Comparison of ENCODE assay signal across 9 mouse cellular contexts in genomic region chr1:73966411-73967238, GRCm38 (mm10).
A peak's percentile ranks its signal among the peaks of the same experiment; 100 is the strongest.
DNase-seq lines count a peak whose midpoint lies in the region; ATAC-seq lines count a peak whose summit lies in the region.
"Had no signal": no experiment of that assay in that cellular context is flagged by ENCODE, and none has a peak within 500 bp of the region (broad histone marks: within the 10 kb centered on the region; RNA-seq: fewer than 3 reads in every experiment).

No protein-coding gene starts in this region.

- 59% methylated on average over 12 of the region's 12 CpGs for WGBS in liver, embryonic 15.5 days (ENCODE audit: insufficient replicate concordance)
- WGBS in liver, embryonic 12.5 days (ENCODE audit: insufficient replicate concordance) = 50% methylated on average over 12 of the region's 12 CpGs
- 51% methylated on average over 12 of the region's 12 CpGs for WGBS in kidney, embryonic 16.5 days
- 63% methylated on average over 12 of the region's 12 CpGs for WGBS in stomach, embryonic 14.5 days
- 71% methylated on average over 12 of the region's 12 CpGs for WGBS in forebrain, embryonic 12.5 days

- H3K4me3 ChIP-seq in liver, embryonic 15.5 days (replicated peaks) = no peak overlapping the region
- H3K4me3 ChIP-seq in liver, embryonic 12.5 days = no peak overlapping the region
- no peak overlapping the region for H3K4me3 ChIP-seq in kidney, embryonic 16.5 days (ENCODE audit: low read length)
- H3K4me3 ChIP-seq in stomach, embryonic 14.5 days (ENCODE audit: low read depth, low read length) = no peak overlapping the region
- no peak overlapping the region for H3K4me3 ChIP-seq in forebrain, embryonic 12.5 days (replicated peaks)
- H3K4me3 ChIP-seq: neural tube, embryonic 13.5 days had no signal

- peak; percentile 88 for DNase-seq in heart, adult 8-10 months (ENCODE audit: low spot score)
- no peak for DNase-seq in spleen, postnatal 14 days (ENCODE audit: low spot score in 2 of 2)
- no peak for DNase-seq in thymus, postnatal 25 days

- ATAC-seq in liver, embryonic 15.5 days (ENCODE audit: insufficient read depth) = peak; percentile 25; the same call in 1 of the 2 replicates
- no peak for ATAC-seq in liver, embryonic 12.5 days
- ATAC-seq in kidney, embryonic 16.5 days (ENCODE audit: low FRiP score, low TSS enrichment) = peak; percentile 35; the same call in 1 of the 2 replicates
- 0 out of 2 replicates have a peak, but pooled peaks have one; percentile 10 for ATAC-seq in stomach, embryonic 14.5 days (ENCODE audit: insufficient number of reproducible peaks, insufficient read depth, low FRiP score, low read depth)
- ATAC-seq in forebrain, embryonic 12.5 days (ENCODE audit: low FRiP score) = no peak

- H3K27ac ChIP-seq in liver, embryonic 15.5 days (replicated peaks) = no peak overlapping the region
- no peak overlapping the region for H3K27ac ChIP-seq in liver, embryonic 12.5 days
- H3K27ac ChIP-seq in kidney, embryonic 16.5 days (ENCODE audit: low read length) = peak overlapping the region; percentile 66
- H3K27ac ChIP-seq in stomach, embryonic 14.5 days (ENCODE audit: low read length) = peak overlapping the region; percentile 27; the same call in 1 of the 2 replicates
- H3K27ac ChIP-seq in forebrain, embryonic 12.5 days = no peak overlapping the region
- H3K27ac ChIP-seq: neural tube, embryonic 13.5 days had no signal

- no peaks in the 10 kb centered on the region for H3K9me3 ChIP-seq in liver, embryonic 15.5 days (replicated peaks)
- H3K9me3 ChIP-seq in liver, embryonic 12.5 days (replicated peaks) = no peaks in the 10 kb centered on the region
- no peaks in the 10 kb centered on the region for H3K9me3 ChIP-seq in kidney, embryonic 16.5 days (ENCODE audit: low read length)
- H3K9me3 ChIP-seq in stomach, embryonic 14.5 days (ENCODE audit: control insufficient read depth, low read depth, low read length) = no peaks in the 10 kb centered on the region
- no peaks in the 10 kb centered on the region for H3K9me3 ChIP-seq in forebrain, embryonic 12.5 days
- H3K9me3 ChIP-seq: neural tube, embryonic 13.5 days had no signal

- H3K4me1 ChIP-seq in liver, embryonic 15.5 days (replicated peaks) = peaks cover 23% of the 10 kb centered on the region
- H3K4me1 ChIP-seq in liver, embryonic 12.5 days = peaks cover 20% of the 10 kb centered on the region; the same call in 1 of the 2 replicates
- H3K4me1 ChIP-seq in kidney, embryonic 16.5 days (ENCODE audit: insufficient read depth, low read length) = peaks cover 74% of the 10 kb centered on the region
- peaks cover 53% of the 10 kb centered on the region for H3K4me1 ChIP-seq in stomach, embryonic 14.5 days (ENCODE audit: control insufficient read depth, insufficient read depth, low read length)
- H3K4me1 ChIP-seq in forebrain, embryonic 12.5 days = peaks cover 39% of the 10 kb centered on the region

- H3K9ac ChIP-seq in liver, embryonic 15.5 days = no peak overlapping the region
- no peak overlapping the region for H3K9ac ChIP-seq in liver, embryonic 12.5 days
- no peak overlapping the region for H3K9ac ChIP-seq in kidney, embryonic 16.5 days (replicated peaks; ENCODE audit: low read length)
- no peak overlapping the region for H3K9ac ChIP-seq in stomach, embryonic 14.5 days (replicated peaks; ENCODE audit: low read depth, low read length)
- no peak overlapping the region for H3K9ac ChIP-seq in forebrain, embryonic 12.5 days
- H3K9ac ChIP-seq: neural tube, embryonic 13.5 days had no signal

- H3K4me2 ChIP-seq in liver, embryonic 15.5 days = no peak overlapping the region
- H3K4me2 ChIP-seq in liver, embryonic 12.5 days = no peak overlapping the region
- H3K4me2 ChIP-seq in kidney, embryonic 16.5 days (replicated peaks; ENCODE audit: low read depth, low read length) = no peak overlapping the region
- no peak overlapping the region for H3K4me2 ChIP-seq in stomach, embryonic 14.5 days (replicated peaks; ENCODE audit: low read depth, low read length)
- H3K4me2 ChIP-seq in forebrain, embryonic 12.5 days = no peak overlapping the region
- H3K4me2 ChIP-seq: neural tube, embryonic 13.5 days had no signal

- H3K36me3 ChIP-seq in liver, embryonic 15.5 days (replicated peaks) = peaks cover 19% of the 10 kb centered on the region
- H3K36me3 ChIP-seq in liver, embryonic 12.5 days = peaks cover 6% of the 10 kb centered on the region
- H3K36me3 ChIP-seq in kidney, embryonic 16.5 days (ENCODE audit: insufficient read depth, low read length) = peaks cover 5% of the 10 kb centered on the region; the same call in 1 of the 2 replicates
- H3K36me3 ChIP-seq in stomach, embryonic 14.5 days (ENCODE audit: control insufficient read depth, insufficient read depth, low read length) = no peaks in the 10 kb centered on the region
- H3K36me3 ChIP-seq in forebrain, embryonic 12.5 days (replicated peaks) = no peaks in the 10 kb centered on the region
- H3K36me3 ChIP-seq: neural tube, embryonic 13.5 days had no signal

- no peaks in the 10 kb centered on the region for H3K27me3 ChIP-seq in liver, embryonic 15.5 days
- peaks cover 10% of the 10 kb centered on the region; the same call in 1 of the 2 replicates for H3K27me3 ChIP-seq in liver, embryonic 12.5 days (replicated peaks)
- no peaks in the 10 kb centered on the region for H3K27me3 ChIP-seq in kidney, embryonic 16.5 days (ENCODE audit: insufficient read depth, low read length)
- no peaks in the 10 kb centered on the region for H3K27me3 ChIP-seq in stomach, embryonic 14.5 days (ENCODE audit: control insufficient read depth, insufficient read depth, low read length)
- peaks cover 4% of the 10 kb centered on the region; the same call in 1 of the 2 replicates for H3K27me3 ChIP-seq in forebrain, embryonic 12.5 days
- H3K27me3 ChIP-seq: neural tube, embryonic 13.5 days had no signal

Comparison
In these comparisons a context has a peak if more than half of its experiments do, and no peak if none do; other contexts are left out.
1. ATAC-seq: peak in liver, embryonic 15.5 days (single experiment), kidney, embryonic 16.5 days (single experiment) and stomach, embryonic 14.5 days (single experiment); none in liver, embryonic 12.5 days (single experiment) and forebrain, embryonic 12.5 days (single experiment).
2. H3K27ac ChIP-seq: peak in kidney, embryonic 16.5 days (single experiment) and stomach, embryonic 14.5 days (single experiment); none in liver, embryonic 15.5 days (single experiment), liver, embryonic 12.5 days (single experiment) and forebrain, embryonic 12.5 days (single experiment).